Mouse (Mus musculus) limb, embryonic 15.5 days (tissue): ENCODE results near the gene Ago4. TPM values are rescaled to one million over a fixed set of nuclear protein-coding genes. Genes with fewer than 3 reads are reported as not detected.

Experiments used
- ATAC-seq: fragments of 200-750 bp; cut with Nextera tagmentation; 2 replicates; pipeline ENCODE4 v1.8.0; 2017; ENCODE audit warnings: low read depth, moderate TSS enrichment; ENCODE audit not compliant: insufficient number of reproducible peaks, low FRiP score, low TSS enrichment
- H3K27ac ChIP-seq: fragments of 300-500 bp; sonication (generic); 2 replicates; pipeline ENCODE4 v1.5.1; 2015; ENCODE audit warnings: moderate library complexity, mild to moderate bottlenecking, inconsistent platforms
- H3K27me3 ChIP-seq: fragments of 300-500 bp; sonication (generic); 2 replicates; pipeline ENCODE4 v1.6.1; 2015; ENCODE audit warnings: inconsistent platforms
- H3K36me3 ChIP-seq: fragments of 300-500 bp; sonication (generic); 2 replicates; pipeline ENCODE4 v1.6.1; 2015; ENCODE audit warnings: inconsistent platforms
- H3K4me1 ChIP-seq: fragments of 300-500 bp; sonication (generic); 2 replicates; pipeline ENCODE4 v1.6.1; 2015; ENCODE audit warnings: inconsistent platforms
- H3K4me2 ChIP-seq: fragments of 300-500 bp; sonication (generic); 2 replicates; pipeline ENCODE4 v1.6.1; 2015; ENCODE audit warnings: mild to moderate bottlenecking, inconsistent platforms
- H3K4me3 ChIP-seq: fragments of 300-500 bp; sonication (generic); 2 replicates; pipeline ENCODE4 v1.5.1; 2015; ENCODE audit warnings: mild to moderate bottlenecking, inconsistent platforms
- H3K9ac ChIP-seq: fragments of 300-500 bp; sonication (generic); 2 replicates; pipeline ENCODE4 v1.6.1; 2015; ENCODE audit warnings: inconsistent platforms
- H3K9me3 ChIP-seq: fragments of 300-500 bp; sonication (generic); 2 replicates; pipeline ENCODE4 v1.6.1; 2016; ENCODE audit warnings: inconsistent platforms
- WGBS: fragments of 180-500 bp; shearing (Covaris S2); methylation state at CpG from one replicate; pipeline ENCODE4 v1.1.7; 2015; 5-methylcytosine and 5-hydroxymethylcytosine counted together
- polyA plus RNA-seq: library from polyadenylated mRNA; unstranded; fragments of >200 nt; fragmentation: Nextera tagmentation; extraction: Ambion mirVana; gene quantifications from 2 replicates; pipeline ENCODE4 v1.2.1, GENCODE M21; 2015

Ago4 gene
- polyA plus RNA-seq, 1 experiment from 2014 or later, result 3.3 TPM

DNA sequence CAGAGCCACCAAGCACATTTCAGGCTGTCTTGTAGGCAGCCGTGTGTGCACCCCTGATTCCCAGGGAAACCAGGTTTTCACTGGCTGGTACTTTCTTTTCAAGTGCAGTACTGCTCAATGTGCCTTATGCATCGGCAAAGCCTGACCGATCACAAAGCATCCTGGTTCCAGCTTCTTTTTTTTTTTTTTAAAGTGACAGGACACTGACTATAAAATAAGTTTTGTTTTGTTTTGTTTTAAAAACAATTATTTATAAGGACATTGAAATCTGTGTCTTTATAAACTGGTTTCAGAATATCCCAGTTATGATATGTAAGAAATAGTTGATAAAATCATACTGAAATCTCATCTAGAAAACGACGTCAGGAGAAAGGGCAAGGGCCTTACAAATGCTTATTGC is 41.3 kb downstream of the Ago4 start:
- Histone ChIP-seq H3K9me3 (no peaks in the 10 kb centered on the region), H3K36me3 (peaks cover 19% of the 10 kb centered on the region; the same call in 1 of the 2 replicates), H3K27ac (no peak overlapping the region), H3K4me3 (no peak overlapping the region), H3K4me1 (no peaks in the 10 kb centered on the region), H3K9ac (no peak overlapping the region), H3K4me2 (no peak overlapping the region), H3K27me3 (no peaks in the 10 kb centered on the region)
- WGBS, result 61% methylated on average over 5 of the region's 5 CpGs
- no peak for ATAC-seq

DNA sequence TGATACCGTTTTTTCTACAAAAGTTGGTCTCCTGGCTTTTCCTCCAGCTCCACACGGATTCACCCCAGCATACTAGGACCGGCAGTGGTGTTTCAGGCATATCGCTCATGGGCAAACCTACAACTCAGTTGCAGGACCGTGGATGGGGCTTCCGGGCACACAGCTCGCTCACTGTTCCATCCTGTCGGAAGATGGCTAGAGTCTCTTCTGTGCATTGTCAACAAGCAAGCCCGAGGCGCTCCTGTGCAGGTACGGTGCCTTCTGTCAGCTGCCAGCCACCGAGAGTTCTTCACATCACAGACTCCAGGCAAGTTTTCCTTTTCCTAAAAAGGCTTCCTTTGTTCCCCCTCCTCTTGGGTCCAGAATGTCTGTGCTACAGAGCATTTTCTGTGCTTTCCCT is 42.5 kb downstream of the Ago4 start:
- 70% methylated on average over 12 of the region's 12 CpGs for WGBS
- no peaks in the 10 kb centered on the region for H3K27me3 ChIP-seq
- H3K9ac ChIP-seq, result no peak overlapping the region
- no peak overlapping the region for H3K27ac ChIP-seq
- no peak for ATAC-seq
- H3K36me3 ChIP-seq, result peaks cover 15% of the 10 kb centered on the region; the same call in 1 of the 2 replicates
- H3K4me1 ChIP-seq, result no peaks in the 10 kb centered on the region
- no peak overlapping the region for H3K4me3 ChIP-seq
- H3K9me3 ChIP-seq, result no peaks in the 10 kb centered on the region
- H3K4me2 ChIP-seq, result no peak overlapping the region; the same call in 1 of the 2 replicates

DNA sequence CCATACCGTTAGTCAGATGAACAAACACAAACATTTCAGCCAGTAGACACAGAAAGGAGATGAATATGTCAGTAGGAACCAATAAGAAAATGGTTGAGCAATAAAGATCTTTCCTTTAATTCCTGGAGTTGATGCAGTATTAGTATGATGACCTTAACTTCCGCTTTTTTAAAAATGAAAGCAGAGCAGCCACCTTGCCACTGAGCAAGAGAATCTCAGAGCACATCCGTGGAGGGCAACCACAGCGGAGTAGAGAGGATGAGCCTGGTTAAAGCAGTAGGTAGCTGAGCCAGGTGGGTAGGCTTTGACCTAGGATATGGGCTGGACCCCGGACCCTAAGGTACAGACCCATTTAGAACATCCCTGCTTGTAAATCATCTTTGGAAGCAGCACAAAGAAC is 43.5 kb downstream of the Ago4 start:
- H3K9ac ChIP-seq, result no peak overlapping the region
- peaks cover 8% of the 10 kb centered on the region; the same call in 1 of the 2 replicates for H3K36me3 ChIP-seq
- no peaks in the 10 kb centered on the region for H3K27me3 ChIP-seq
- no peak for ATAC-seq
- no peak overlapping the region for H3K4me2 ChIP-seq
- no peaks in the 10 kb centered on the region for H3K4me1 ChIP-seq
- no peaks in the 10 kb centered on the region for H3K9me3 ChIP-seq
- no peak overlapping the region for H3K27ac ChIP-seq
- no peak overlapping the region for H3K4me3 ChIP-seq
- 86% methylated on average over 5 of the region's 5 CpGs for WGBS

DNA sequence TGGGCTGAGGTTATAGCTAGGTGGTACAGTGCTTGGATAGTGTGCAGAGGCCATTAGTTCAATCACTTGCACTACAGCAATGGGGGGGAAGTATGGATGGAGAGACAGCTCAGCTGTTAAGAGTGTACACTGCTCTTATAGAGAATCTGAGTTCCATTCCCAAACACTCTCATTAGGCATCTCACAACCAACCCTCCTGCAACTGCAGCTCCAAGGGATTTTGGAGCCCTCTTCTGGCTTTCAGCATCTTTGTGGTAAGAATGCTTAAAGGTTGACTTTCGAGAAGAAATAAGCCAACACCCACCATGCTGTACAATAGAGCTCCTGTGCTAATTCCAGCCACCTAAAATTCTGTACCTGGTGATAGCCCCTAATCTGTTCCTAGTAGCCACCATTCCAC is 47.1 kb downstream of the Ago4 start:
- WGBS, result 75% methylated on average over 1 of the region's 1 CpGs
- H3K9ac ChIP-seq, result no peak overlapping the region
- no peaks in the 10 kb centered on the region for H3K36me3 ChIP-seq
- H3K9me3 ChIP-seq, result no peaks in the 10 kb centered on the region
- no peak overlapping the region for H3K27ac ChIP-seq
- H3K4me3 ChIP-seq, result no peak overlapping the region
- no peaks in the 10 kb centered on the region for H3K27me3 ChIP-seq
- no peak overlapping the region for H3K4me2 ChIP-seq
- no peak for ATAC-seq
- no peaks in the 10 kb centered on the region for H3K4me1 ChIP-seq

GRCm38 (mm10) chr4:126485065-126485464 is 48.2 kb downstream of the Ago4 start:
- 75% methylated on average over 2 of the region's 2 CpGs for WGBS
- ATAC-seq, result no peak
- Histone ChIP-seq H3K4me1 (no peaks in the 10 kb centered on the region), H3K4me3 (no peak overlapping the region), H3K27ac (no peak overlapping the region), H3K36me3 (no peaks in the 10 kb centered on the region), H3K27me3 (no peaks in the 10 kb centered on the region), H3K9me3 (no peaks in the 10 kb centered on the region), H3K9ac (no peak overlapping the region), H3K4me2 (no peak overlapping the region)

DNA sequence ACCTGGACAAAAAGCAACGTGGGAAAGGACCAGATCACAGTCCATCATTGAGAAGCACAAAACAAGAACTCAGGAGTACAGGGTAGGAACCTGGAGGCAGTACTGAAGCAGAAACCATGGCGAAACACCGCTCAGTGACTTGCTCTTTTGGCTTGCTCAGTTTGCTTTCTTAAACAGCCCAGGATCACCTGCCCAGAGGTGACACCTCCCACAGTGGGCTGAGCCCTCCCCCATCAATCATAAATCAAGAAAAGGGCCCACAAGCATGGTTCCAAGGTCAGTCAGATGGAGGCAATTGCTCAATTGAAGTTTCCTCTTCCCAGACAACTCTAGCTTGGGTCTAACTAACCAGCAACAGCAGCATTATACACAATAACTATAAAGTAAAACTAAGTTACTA is 49.4 kb downstream of the Ago4 start:
- Histone ChIP-seq H3K4me3 (no peak overlapping the region), H3K36me3 (no peaks in the 10 kb centered on the region), H3K9me3 (no peaks in the 10 kb centered on the region), H3K27ac (no peak overlapping the region), H3K4me1 (no peaks in the 10 kb centered on the region), H3K9ac (no peak overlapping the region), H3K27me3 (no peaks in the 10 kb centered on the region), H3K4me2 (no peak overlapping the region)
- ATAC-seq, result no peak
- WGBS, result 85% methylated on average over 3 of the region's 3 CpGs

DNA sequence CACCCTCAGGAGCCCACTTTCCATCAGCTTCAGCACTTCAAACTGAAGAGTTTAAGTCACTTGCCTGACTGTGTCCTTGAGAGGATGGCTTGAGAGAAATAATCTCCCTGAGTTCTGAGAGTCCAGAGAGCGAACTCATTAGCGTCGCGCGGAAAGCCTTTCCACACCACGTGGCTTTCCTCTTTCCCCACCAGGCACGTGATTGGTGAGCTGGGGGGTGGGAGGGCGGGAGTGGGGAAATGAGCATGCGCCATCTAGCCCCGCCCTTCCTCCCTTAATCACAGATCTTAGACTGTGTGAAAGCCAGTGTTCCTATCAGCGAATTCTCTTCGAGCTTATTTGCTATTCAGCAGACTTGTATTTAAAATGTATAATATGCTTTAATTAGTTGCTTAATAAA is 50.3 kb downstream of the Ago4 start:
- Histone ChIP-seq H3K27me3 (no peaks in the 10 kb centered on the region), H3K4me2 (no peak overlapping the region), H3K9me3 (no peaks in the 10 kb centered on the region), H3K36me3 (no peaks in the 10 kb centered on the region), H3K4me1 (no peaks in the 10 kb centered on the region), H3K4me3 (no peak overlapping the region), H3K27ac (no peak overlapping the region), H3K9ac (no peak overlapping the region)
- WGBS, result 78% methylated on average over 12 of the region's 12 CpGs
- no peak for ATAC-seq

- H3K27me3 ChIP-seq, result no peaks in the 10 kb centered on the region
- no peak for ATAC-seq
- no peaks in the 10 kb centered on the region for H3K36me3 ChIP-seq
- no peak overlapping the region for H3K9ac ChIP-seq
- no peak overlapping the region for H3K27ac ChIP-seq
- WGBS, result 91% methylated on average over 5 of the region's 5 CpGs
- no peaks in the 10 kb centered on the region for H3K9me3 ChIP-seq
- no peak overlapping the region for H3K4me3 ChIP-seq
- H3K4me1 ChIP-seq, result no peaks in the 10 kb centered on the region
- H3K4me2 ChIP-seq, result no peak overlapping the region
These were observed 51.8 kb downstream of the Ago4 start for GRCm38 (mm10) chr4:126481461-126481860.

DNA sequence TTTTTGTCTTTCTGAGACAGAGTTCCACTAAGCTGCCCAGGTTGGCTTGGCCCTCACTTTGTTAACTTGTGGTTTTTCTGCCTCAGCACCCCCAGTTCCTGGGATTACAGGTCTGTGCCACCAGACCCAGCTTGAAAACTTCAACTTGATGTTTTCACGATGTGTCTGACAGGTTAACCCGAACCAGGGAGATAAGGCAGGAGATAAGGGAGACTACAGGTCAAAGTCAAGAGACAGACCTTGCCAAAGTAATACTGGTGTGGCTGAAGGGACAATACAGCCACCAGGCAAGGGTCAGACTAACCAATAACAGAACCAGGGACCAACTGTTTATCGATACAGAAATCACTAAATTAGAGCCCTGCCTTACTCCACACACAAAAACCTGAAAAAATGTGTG is 53.0 kb downstream of the Ago4 start:
- no peaks in the 10 kb centered on the region for H3K4me1 ChIP-seq
- H3K4me2 ChIP-seq, result no peak overlapping the region
- no peak for ATAC-seq
- no peak overlapping the region for H3K9ac ChIP-seq
- no peaks in the 10 kb centered on the region for H3K27me3 ChIP-seq
- H3K4me3 ChIP-seq, result no peak overlapping the region
- H3K9me3 ChIP-seq, result no peaks in the 10 kb centered on the region
- no peak overlapping the region for H3K27ac ChIP-seq
- H3K36me3 ChIP-seq, result no peaks in the 10 kb centered on the region
- 47% methylated on average over 3 of the region's 3 CpGs for WGBS

DNA sequence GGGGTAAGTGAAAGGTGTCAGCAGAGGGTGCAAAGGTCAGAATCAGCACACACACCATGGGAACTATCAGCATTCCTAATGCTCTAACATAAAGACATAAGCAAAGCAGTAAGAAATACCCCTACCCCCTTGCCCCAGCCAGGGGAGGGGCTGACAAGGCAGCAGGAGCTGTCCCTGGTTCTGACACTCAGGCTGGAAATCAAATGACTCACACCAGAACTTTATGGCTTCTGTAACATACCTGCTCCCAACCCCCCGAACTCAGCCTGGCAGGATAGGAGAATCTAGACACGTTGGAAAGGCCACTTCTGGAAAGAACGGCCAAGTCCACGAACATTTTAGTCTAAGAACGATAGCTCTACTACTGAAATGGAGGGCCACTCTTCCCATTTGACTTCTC is 60.2 kb downstream of the Ago4 start:
- H3K4me1 ChIP-seq, result peaks cover 5% of the 10 kb centered on the region; the same call in 1 of the 2 replicates
- H3K4me3 ChIP-seq, result no peak overlapping the region
- H3K4me2 ChIP-seq, result no peak overlapping the region
- H3K27me3 ChIP-seq, result no peaks in the 10 kb centered on the region
- H3K9ac ChIP-seq, result no peak overlapping the region
- no peaks in the 10 kb centered on the region for H3K9me3 ChIP-seq
- 41% methylated on average over 5 of the region's 5 CpGs for WGBS
- ATAC-seq, result no peak
- H3K27ac ChIP-seq, result no peak overlapping the region
- no peaks in the 10 kb centered on the region for H3K36me3 ChIP-seq

DNA sequence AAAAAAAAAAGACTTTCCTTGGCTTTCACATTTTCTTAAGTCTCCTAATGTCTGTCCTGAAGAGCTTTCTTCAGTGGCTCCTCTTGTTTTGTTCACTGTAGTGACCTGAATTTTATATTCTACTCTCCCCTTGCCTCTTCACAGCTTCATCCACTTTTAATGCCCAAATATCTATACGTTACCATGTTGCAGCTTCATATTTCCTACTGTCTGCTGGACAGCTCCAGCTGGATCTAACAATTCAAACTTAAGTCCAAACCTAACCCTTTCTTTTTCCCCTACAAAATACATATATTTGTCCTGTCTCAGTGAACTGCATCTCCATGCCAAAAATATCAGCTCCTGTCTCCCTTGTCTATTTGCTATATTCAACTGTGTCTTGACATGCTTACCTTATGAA is 63.9 kb downstream of the Ago4 start:
- 51% methylated on average over 1 of the region's 1 CpGs for WGBS

DNA sequence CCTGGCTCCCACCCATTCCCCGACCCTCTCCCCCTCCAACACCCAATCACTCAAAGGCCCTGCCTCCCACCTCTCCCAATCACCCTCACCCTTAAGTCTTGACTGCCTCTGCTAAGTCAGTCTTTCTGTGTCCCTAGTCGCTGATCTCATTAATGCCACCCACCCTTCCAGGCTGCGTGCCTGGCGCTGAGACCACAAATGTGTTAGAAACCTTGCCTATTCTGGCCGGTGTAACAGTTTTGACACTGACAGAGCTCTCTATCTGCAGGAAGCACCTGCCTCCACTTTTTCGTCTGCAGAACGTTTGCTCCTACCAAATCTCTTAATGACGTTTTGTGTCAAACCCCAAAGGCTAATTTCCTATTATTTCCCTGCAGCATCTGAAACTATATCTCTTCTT is 64.3 kb downstream of the Ago4 start:
- Histone ChIP-seq H3K27ac (peak overlapping the region; percentile 57; the same call in 1 of the 2 replicates), H3K9ac (no peak overlapping the region), H3K9me3 (no peaks in the 10 kb centered on the region), H3K4me3 (peak overlapping the region; percentile 89), H3K4me2 (peak overlapping the region; percentile 84), H3K4me1 (peaks cover 29% of the 10 kb centered on the region), H3K27me3 (no peaks in the 10 kb centered on the region), H3K36me3 (no peaks in the 10 kb centered on the region)
- 8% methylated on average over 8 of the region's 8 CpGs for WGBS
- no peak; the same call in 1 of the 2 replicates for ATAC-seq

More for the DNA sequence above, 63.9 kb downstream of the Ago4 start:
- ATAC-seq, result no peak
- Histone ChIP-seq H3K4me2 (no peak overlapping the region), H3K4me3 (no peak overlapping the region), H3K36me3 (no peaks in the 10 kb centered on the region), H3K9ac (no peak overlapping the region), H3K4me1 (peaks cover 29% of the 10 kb centered on the region), H3K27ac (no peak overlapping the region), H3K27me3 (no peaks in the 10 kb centered on the region), H3K9me3 (no peaks in the 10 kb centered on the region)

- peak; percentile 87 for ATAC-seq
- Histone ChIP-seq H3K9me3 (no peaks in the 10 kb centered on the region), H3K36me3 (no peaks in the 10 kb centered on the region), H3K9ac (peak within 1 kb of the TSS; percentile 90), H3K27me3 (no peaks in the 10 kb centered on the region), H3K4me2 (peak within 1 kb of the TSS; percentile 84), H3K4me3 (peak within 1 kb of the TSS; percentile 89), H3K4me1 (peaks cover 29% of the 10 kb centered on the region), H3K27ac (peak within 1 kb of the TSS; percentile 82)
- under 1% methylated on average over 54 of the region's 55 CpGs for WGBS
These were observed 64.9 kb downstream of the Ago4 start, which contains the start of gene Ago1 for GRCm38 (mm10) chr4:126468285-126468901. TSS of gene Ago1 (minus strand) at chr4:126468583.
